Mouse (Mus musculus) hematopoietic stem cell, adult 5-6 weeks (primary cell): Measurements from ENCODE around the gene Pfkm. TPM values are rescaled to one million over a fixed set of nuclear protein-coding genes. Genes with fewer than 3 reads are reported as not detected.

Source experiments
- ATAC-seq, 2 experiments: fragments of 125-278 bp in 1 of 2; replicated peaks in 1 of 2; 2 replicates each; pipeline ENCODE4 v1.8.0; 2016 to 2017; ENCODE audit warnings: inconsistent platforms in 2 of 2, mild to moderate bottlenecking in 2 of 2, moderate number of reproducible peaks in 2 of 2, low read depth in 1 of 2, moderate TSS enrichment in 1 of 2; ENCODE audit not compliant: low FRiP score in 2 of 2, poor library complexity in 2 of 2, severe bottlenecking in 2 of 2, insufficient read depth in 1 of 2, low TSS enrichment in 1 of 2
- total RNA-seq: library from RNA; stranded (forward); fragments of 172-1452, 232-1000 nt; gene quantifications from 2 replicates; pipeline ENCODE4 v1.2.3, GENCODE M21; 2017

Pfkm gene
- total RNA-seq: 38.0 and 41.3 TPM in 2 replicates

DNA sequence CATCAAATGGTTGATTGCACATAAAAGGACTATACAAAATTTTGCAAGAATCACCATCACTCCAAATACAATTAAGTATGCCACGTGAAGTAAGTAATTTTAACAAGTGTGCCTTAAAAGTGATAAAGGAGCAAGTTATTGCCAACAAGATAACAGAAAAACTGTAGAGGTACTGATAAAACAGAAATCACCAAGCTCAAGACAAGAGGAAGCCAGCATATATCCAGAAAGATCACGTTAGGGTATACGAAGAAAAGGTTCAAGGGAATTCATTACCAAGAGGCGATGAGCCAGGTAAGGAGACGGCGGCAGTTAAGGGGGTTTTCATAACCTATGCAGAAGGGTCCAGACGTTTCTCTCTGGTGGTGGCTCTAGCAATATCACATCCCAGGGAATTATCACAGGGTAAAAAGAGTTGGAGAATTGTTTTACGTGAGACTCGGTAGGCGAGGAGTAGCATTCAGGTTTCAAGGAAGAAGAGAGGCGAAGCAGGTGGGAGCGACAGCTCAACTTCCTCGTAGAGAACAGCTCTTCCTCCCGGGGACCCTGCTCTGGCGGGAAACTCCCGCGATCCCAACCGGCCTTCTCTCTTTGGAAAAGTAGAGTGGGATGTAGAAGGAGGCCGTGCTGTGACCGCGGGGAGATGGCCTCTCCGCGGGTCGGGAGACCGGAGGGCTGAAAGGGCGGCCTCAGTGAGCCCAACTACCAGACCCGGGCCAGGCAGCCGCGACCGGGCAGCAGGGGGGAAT lies at the start of gene Pfkm:
Gene Pfkm, plus strand, starts transcription at position 218 of the 749 bp plus-strand sequence.
- peak in 1 of 2 experiments; percentile 5; a peak in 1 of 4 replicates for ATAC-seq

DNA sequence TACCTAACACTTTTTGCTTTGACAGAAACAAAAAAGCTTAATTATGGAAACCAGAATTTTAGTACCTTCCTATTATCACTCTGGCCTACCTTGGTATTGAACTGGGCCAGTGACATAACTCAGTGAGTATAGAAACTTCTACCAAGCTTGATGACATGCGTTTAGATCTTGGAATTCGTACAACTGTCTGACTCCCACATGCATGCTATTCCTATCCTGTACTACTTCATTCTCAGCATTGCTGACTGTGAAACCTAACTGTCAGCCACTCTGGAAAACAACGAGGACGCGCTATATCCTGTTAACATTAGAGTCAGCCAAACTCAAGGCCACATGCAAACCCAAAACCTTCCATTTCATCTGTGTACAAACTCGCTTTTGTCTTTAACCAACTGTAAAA lies 48.4 kb upstream of the Pfkm start:
- ATAC-seq: no peak

DNA sequence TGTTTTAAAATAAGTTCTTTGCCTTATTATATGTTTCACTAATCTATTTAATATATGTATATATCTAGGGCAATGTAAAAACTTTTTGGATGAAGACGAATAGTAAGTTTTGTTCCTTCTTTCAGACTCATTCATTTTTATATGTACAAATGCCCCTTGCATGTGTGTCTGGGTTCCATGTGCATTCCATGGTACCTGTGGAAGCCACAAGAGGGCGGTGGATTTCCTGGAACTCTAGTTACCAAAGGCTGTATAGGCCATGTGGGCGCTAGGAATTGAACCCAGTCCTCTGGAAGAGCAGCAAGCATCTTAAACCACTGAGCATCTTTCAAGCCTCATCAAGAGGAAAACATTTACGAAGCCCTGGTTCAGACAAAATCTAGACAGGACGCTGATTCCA lies 48.0 kb upstream of the Pfkm start:
- ATAC-seq: no peak

DNA sequence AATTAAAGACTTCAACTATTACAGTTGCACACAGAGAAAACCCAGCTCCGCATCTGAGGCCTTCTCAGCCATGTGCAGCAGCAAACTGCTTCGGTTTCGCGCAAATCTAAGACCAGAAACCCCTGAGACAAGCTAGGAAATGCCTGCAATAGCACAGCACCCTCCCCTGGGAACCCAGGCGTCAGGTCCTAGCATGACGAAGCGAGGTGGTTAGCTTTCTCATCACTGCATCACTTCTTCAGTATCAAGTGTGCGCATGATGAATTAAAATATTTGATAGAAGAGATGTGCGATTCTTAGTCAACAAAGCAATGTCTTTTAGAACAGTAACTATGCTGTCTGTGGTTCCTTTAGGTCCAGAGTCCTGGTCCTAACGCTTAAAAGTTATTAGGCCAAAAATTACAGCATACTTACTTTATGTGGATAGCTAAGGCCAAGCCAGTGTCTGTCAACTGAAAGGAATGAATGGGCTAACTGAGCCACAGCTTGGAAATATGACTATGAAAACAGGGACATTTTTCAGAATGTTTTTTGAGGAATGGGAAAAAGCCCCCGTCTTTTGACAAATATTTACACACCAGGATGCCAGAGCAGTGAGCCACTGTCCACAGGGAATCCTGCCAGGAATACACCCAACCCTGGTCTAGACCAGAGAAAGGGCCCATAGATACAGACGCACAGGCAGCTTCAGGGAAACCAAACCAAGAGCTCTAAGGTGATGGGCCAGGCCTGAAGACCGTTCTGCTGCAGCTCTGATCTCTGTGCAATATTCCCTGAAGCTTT lies 43.3 kb upstream of the Pfkm start:
- ATAC-seq: no peak

DNA sequence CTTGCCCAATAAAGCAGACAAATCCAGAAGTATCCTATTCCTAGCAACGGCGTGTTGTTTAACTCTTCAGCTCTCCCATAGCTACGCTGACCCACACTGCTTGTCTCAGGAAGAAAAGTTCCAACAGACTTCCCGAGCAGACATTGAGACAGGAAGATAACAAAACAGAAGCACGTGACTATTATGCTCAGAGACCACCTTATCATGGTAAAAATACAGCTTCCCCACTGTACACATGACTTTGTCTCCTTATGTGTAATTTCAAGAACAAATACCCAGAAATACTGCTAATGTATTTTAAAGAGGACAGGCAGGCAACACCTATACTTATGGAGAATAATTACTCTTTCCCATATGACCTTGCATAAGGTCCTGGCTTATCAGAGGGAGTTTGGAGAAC lies 40.7 kb upstream of the Pfkm start:
- no peak for ATAC-seq

DNA sequence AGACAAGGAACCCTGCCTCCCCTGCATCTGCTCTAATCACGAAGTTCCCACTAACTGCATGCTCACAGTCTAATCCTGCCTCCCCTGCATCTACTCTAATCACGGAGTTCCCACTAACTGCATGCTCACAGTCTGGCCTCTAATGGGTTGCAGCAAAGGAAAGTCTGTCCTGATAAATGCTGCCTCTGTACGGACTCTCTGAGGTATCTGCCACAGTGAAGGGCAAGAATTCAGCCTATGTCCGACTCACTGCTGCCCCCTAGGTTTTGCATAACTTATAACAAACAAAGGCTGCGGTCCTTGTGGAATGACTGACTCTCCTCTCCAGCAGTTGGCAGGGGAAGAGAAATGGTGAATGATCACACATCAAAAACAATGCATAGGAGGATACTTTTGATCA lies 37.1 kb upstream of the Pfkm start:
- no peak; a peak in 1 of 4 replicates for ATAC-seq

DNA sequence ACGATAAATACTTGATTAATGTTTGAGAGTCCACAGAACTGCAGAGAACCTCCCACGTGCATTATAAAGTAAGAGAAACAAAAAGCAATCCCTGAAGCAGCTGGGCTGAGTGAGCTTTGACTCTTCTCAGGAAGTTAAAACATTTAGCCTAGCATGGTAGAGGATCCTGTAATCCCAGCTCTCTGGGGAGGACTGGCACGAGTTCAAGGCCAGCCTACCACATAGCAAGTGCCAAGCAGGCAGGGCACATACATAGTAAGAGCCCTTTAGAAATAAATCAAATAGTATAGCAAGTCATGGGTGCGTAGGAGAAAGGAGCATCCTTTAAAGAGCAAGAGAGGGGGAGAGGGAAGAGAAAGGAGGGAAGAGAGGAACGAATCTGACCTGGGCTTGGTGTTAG lies 26.5 kb upstream of the Pfkm start:
- ATAC-seq: no peak

DNA sequence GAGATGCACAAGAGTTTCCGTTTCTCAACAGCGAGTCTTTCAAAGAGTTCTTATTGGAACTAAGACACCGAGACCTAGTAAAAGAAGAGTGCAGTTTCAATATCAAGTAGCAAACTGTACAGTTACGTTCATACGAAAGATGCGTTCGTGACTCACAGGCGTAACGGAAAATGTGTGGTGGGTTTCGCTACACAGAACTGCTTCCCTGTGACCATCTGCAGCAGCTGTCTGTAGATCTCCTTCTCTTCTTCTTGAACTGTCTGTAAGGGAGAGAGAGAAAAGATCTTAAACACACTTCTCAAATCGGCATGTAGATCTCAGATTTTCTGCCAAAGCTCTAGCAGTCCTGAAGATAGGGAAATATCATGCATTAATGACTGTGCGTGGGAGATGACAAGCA lies 25.8 kb upstream of the Pfkm start:
- no peak for ATAC-seq

DNA sequence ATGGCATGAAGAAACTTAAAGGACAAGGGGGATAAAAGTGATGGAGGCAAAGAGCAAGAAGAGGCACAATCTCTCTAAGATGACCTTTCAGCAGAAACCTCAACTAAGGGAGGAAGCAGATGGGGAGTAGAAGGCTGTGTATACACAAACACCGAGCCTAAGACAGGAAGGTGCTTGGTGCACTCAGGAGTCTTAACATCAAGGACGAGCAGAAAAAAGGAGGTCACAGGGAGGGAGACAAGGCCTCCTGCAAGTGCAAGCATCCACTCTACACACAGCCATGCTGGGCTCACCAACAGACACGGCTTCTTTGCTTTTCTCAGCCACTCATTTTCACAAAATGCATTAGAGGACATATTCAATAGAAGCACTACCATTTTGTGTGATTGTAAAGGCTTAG lies 24.9 kb upstream of the Pfkm start:
- ATAC-seq: no peak

DNA sequence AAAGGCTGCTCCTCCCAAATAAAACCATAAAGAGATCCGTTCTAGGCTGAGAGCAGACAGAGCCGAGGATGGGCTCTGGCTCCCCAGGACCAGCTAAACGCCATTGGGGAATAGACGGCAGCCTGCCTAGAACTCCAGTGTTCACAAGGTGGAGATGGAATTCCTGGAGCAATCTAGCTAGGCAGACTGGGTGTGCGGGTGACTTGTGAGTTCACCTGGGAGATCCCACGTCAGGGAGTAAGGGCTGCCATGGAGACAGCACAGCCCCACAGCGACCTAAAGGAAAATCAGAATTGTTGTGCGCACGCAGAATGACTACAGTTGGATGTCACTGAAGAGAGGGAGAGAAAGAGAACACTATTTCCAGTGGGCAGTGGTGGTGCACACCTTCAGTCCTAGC lies 23.9 kb upstream of the Pfkm start:
- ATAC-seq: no peak

DNA sequence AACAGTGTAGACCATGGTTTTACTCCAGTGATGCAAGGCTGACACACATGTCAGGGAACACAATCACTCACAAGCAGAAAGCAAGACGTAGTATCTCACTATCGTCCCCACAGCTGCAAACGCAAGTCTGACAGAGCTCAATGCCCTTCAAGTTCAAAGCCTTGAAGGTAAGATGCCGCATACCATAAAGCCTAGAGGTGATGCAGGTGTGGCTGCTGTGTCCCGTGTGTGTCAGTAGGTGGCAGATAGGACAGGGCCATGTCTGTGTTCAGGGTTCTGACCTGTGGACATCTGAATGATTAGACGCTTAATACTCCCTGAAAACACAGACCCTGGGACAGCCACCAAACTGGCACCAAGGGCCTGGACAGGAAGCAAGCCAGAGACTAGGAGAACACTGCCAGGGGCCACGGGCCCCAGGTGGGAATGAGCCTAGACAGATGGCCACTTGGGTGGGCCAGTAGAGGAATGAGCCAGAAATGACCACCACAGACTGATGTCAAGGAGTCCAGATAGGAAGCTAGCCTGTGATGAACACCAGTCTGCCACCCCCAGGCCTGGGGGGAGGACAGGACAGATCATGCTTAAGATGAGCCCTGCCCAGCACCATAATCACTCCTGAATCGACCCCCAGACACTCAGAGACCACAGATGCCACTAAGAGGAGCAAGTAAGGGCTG lies 22.7 kb upstream of the Pfkm start:
- ATAC-seq: no peak

DNA sequence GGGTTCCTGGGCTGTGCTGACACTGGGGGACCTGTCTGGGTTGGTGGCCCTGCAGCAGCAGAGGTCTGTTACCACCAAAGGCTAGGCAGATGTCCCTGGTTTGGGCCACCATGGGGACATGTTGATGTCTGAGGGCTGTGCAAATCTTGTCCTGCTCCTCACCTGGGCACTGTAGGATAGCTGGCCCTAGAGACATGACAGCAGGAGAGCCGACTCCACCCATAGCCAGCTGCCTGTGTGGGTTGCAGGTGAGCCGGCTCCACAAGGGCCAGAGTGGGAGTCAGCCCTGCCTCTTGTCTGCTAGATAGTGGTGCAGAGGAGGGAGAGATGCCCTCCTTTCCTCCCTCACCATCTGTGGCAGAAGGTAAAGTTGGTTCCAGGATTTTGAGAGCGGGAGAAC lies 22.0 kb upstream of the Pfkm start:
- ATAC-seq: no peak

DNA sequence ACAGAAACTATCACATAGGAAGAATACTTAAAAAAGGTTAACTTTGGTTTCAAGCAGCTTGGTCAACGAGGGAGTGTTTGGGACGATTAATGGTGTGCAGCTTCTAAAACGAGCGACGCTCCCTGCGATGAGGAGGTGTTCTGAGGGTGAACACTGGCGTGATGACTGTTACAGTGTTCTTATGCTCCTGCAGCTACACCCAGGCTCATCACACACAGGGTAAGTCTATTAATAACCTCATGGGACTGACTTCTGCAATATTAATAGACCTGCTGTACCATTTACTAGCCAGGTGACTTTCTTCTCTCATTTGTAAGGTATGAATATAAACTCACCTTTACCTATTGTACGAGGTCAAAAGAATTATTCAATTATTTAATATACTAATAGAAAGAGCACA lies 17.9 kb upstream of the Pfkm start:
- no peak for ATAC-seq

DNA sequence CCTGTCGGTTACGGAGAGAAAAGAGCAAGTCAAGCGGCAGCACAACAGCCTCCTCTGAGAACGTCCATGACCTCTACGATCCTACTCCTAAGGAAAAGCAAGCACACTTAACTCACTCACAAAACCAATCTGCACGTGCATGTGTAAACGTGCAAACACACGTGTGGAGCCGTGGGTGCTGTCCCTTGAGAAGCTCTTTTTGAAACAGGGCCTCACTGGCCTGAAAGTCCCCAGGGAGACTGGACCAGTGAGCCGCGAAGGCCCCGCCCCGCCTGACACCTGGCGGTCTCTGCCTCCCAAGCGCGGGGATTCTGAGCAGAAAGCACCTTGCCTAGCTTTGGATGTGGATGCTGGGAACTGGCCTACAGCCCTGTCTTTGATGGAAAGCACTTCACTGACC lies 17.4 kb upstream of the Pfkm start:
- ATAC-seq: no peak

DNA sequence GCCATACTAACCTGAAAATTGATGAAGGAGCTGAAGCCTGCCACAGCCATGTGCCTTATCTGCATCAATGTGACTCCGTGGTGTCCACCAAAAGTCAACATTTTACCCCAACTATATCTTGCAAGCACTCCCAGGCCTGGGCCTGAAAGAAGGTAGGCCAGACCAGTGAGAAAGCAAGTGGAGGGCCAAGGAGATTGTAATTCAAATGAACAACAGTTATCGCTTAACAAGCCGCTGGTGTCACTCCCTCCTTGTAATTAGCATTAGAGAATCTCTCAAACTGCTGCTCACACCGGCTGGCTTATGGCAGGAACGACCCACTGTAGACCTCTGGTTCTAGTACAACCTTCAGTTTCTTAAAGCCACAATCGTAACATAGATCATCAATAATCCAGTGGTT lies 15.5 kb upstream of the Pfkm start:
- no peak for ATAC-seq

DNA sequence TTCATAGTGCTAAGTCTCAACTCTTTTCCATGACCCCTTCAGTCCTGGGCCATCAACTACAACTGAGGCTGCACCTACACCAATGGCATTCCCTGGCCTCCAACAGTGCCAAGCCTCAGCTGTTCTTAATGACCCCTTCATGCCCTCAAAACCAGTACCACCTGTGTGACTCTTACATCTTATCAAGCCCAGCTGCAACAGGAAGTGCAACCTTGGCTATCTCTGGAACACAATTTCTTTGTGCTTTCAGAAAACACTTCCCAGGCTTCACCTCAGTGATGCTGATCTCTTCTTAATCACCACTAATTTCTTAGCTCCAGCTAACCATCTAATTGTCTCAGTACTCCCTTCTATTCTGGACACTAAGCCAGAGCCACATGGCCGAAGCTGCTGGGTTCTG lies 3.5 kb upstream of the Pfkm start:
- ATAC-seq: no peak

DNA sequence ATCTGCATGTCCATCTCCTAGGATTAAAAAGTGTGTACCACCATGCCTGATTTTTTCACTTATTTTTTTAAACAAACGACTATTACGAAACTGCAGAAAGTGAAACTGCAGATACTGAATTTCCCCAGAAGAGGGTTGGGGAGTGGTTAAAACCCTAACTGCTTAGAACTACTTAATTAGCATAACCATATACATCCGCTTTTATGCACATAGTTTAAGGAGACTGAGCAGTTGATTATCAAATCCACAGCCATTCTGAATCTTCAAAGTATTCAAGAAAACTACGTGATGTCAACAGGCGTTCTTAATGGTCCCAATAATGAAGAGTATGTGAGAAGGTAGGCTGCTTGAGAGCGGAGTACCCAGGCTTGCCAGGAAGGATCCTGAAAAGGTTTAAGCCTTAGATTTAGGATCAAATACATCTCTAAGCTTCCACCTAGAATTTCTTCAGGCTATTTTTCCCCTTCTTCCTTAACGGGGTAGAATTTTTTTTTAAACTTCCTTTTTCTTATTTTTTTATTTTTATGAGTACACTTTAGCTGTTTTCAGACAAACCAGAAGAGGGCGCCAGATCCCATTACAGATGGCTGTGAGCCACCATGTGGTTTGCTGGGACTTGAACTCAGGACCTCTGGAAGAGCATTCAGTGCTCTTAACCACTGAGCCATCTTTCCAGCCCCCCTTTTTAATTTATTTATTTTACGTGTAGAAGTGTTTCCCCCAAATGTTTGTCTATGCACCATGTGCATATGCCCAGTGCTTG lies 2.8 kb upstream of the Pfkm start:
- peak; percentile 40 to 63 for ATAC-seq

DNA sequence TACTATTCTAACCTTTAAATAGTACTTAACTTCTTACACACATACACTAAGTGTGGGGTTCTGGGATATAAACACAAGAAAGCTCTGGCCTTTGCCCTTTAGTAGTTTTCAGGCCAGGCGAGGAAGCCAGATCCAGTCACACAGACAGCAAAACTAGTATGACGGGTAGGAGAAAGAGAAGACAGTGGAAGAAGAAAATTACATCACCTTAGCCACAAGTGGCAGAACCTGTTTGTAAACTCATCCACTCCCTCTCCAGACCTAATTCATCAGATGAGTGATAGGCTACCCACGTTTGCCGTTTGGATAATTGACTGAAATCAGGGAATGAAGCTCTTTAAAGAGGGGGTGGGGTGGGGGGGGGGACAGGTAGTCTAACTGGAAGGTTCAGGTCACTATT lies 548 bp upstream of the Pfkm start:
- ATAC-seq: no peak
